Mouse (Mus musculus): ENCODE measurements around the gene Tpgs1.

DNA sequence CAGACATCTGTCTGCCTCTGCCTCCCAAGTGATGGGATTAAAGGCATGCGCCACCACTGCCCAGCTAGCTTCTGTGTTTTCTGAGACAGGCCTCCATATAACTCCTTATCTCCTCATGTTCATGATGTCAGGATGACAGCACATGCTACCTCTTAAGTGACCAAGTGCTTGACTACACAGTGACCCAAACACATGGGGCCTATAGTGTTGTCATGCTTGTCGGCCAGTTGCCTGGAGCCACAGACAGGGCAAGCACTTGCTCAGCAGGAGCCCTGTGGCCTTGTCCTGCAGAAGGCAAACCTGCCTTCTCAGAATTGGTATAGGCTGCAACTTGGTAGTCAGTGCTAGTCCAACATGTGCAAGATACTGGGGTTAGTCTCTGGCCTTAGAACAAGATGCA, 17.1 kb downstream of the Tpgs1 start:
- TF ChIP-seq TCF12 (IDR thresholded peaks at IDR 0.05; ENCODE audit: low read depth, low read length): no peak
- TF ChIP-seq POLR2AphosphoS5 (IDR thresholded peaks at IDR 0.05; ENCODE audit: borderline replicate concordance, low read depth, low read length): no peak
- no peak for TF ChIP-seq GATA1 (IDR thresholded peaks at IDR 0.05; ENCODE audit: low read depth, low read length)
- TF ChIP-seq RAD21 (IDR thresholded peaks at IDR 0.05; ENCODE audit: low read depth, low read length): no peak
- TF ChIP-seq POLR2AphosphoS2 (IDR thresholded peaks at IDR 0.05; ENCODE audit: low read length): no peak
- no peak for TF ChIP-seq ZC3H11A (IDR thresholded peaks at IDR 0.05; ENCODE audit: low read depth, low read length)
- no peak for TF ChIP-seq GABPA (IDR thresholded peaks at IDR 0.05; ENCODE audit: low read depth, low read length)
